Comparison of ENCODE assay signal across 8 mouse cellular contexts in the genomic region with DNA sequence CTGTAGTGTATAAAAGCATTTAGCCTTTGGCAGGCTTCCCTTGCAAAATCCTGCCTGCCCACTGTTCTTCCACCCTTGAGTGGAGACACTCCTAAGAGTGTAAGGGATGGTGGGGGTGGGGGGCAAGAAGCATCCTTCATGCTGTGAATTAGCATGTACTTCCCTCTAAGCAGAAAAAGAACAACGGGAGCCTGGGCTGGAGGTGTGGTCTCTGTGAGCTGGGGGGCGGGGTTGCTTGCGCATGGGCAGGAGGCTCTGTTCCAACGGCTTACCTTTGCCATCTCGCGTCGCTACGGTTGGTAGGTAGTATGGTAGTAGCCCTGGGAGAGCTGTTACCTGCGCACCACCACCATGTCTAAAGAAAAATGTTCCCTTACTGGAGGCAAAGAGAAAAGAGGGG. TPM values are rescaled to one million over a fixed set of nuclear protein-coding genes. Genes with fewer than 3 reads are reported as not detected.
DNase-seq lines count a peak whose midpoint lies in the region; ATAC-seq and TF ChIP-seq lines count a peak whose summit lies in the region.

A gene (plus strand): TSS at position 271 of the 400 bp plus-strand sequence.

- H3K36me3 ChIP-seq in CH12.LX (replicated peaks in 1 of 2; ENCODE audit: control insufficient read depth in 1 of 2, insufficient read depth in 1 of 2, low read length in 1 of 2): peaks cover 50 to 87% of the 10 kb centered on the region in 2 experiments
- peaks cover 69% of the 10 kb centered on the region for H3K36me3 ChIP-seq in heart, embryonic 10.5 days

- peak; percentile 32 for DNase-seq in kidney, adult 9 months
- no peak for DNase-seq in kidney, adult 18-20 months
- DNase-seq in CH12.LX (ENCODE audit: extremely low read depth) (no peak), WW6 (ENCODE audit: low read depth, low spot score) (peak; percentile 38)
- no peak for DNase-seq in lung, postnatal 14 days
- no peak for DNase-seq in heart, embryonic 10.5 days (ENCODE audit: low spot score)
- DNase-seq in urinary bladder, postnatal 25 days (ENCODE audit: low spot score): no peak

- no peak within 1 kb of the TSS for H3K4me2 ChIP-seq in CH12.LX (ENCODE audit: insufficient read depth, low read depth, poor library complexity, severe bottlenecking)

- H3K4me1 ChIP-seq in CH12.LX (ENCODE audit: control insufficient read depth in 1 of 2, insufficient read depth in 2 of 2): peaks cover 21 to 91% of the 10 kb centered on the region in 2 experiments
- peaks cover 27% of the 10 kb centered on the region for H3K4me1 ChIP-seq in heart, embryonic 10.5 days

- H3K27ac ChIP-seq in CH12.LX (ENCODE audit: insufficient read depth, low read depth): peak within 1 kb of the TSS; percentile 39; the same call in 1 of the 2 replicates
- no peak within 1 kb of the TSS for H3K27ac ChIP-seq in heart, embryonic 10.5 days

- ATAC-seq in megakaryocyte, adult 5-6 weeks (ENCODE audit: poor library complexity, severe bottlenecking): peak; percentile 82

- no peak within 1 kb of the TSS for H3K4me3 ChIP-seq in CH12.LX (replicated peaks in 1 of 3; ENCODE audit: low read depth in 2 of 3, low read length in 2 of 3, poor library complexity in 1 of 3)
- no peak within 1 kb of the TSS for H3K4me3 ChIP-seq in heart, embryonic 10.5 days

- in situ Hi-C loops in CH12.LX (cut with MboI; ENCODE audit: low pct_ligation_motif_present, low pct_unique_long_range_greater_than_20kb, low sequenced_read_pairs): loop anchor here (5.0 kb wide), 1 partner anchor 59 kb away; no protein-coding TSS in a partner anchor

- no peak for TF ChIP-seq POLR2A in CH12.LX (IDR thresholded peaks at IDR 0.05; ENCODE audit: low read depth, low read length)

- no peaks in the 10 kb centered on the region for H3K27me3 ChIP-seq in CH12.LX (replicated peaks)
- no peaks in the 10 kb centered on the region for H3K27me3 ChIP-seq in heart, embryonic 10.5 days (ENCODE audit: insufficient read depth, poor library complexity, severe bottlenecking)

- no peak for TF ChIP-seq RAD21 in CH12.LX (IDR thresholded peaks at IDR 0.05; ENCODE audit: low read depth, low read length)

- 77% methylated on average over 9 of the region's 9 CpGs for WGBS in heart, embryonic 10.5 days

- dilution Hi-C loops in CH12.LX (cut with MboI; ENCODE audit: extremely low pct_ligation_motif_present, extremely low pct_unique_long_range_greater_than_20kb, low sequenced_read_pairs): no loop called here

- H3K9ac ChIP-seq in CH12.LX (ENCODE audit: insufficient read depth, low read depth): no peak within 1 kb of the TSS

- peaks cover 68% of the 10 kb centered on the region for H3K79me2 ChIP-seq in CH12.LX (replicated peaks; ENCODE audit: control insufficient read depth, extremely low read depth, insufficient read depth, poor library complexity, severe bottlenecking)

- TF ChIP-seq CTCF in CH12.LX (conservative IDR thresholded peaks at IDR 0.05 in 1 of 2, IDR thresholded peaks at IDR 0.05 in 1 of 2; ENCODE audit: low read depth in 2 of 2, low read length in 2 of 2): no peak

- no peak for TF ChIP-seq EP300 in CH12.LX (IDR thresholded peaks at IDR 0.05; ENCODE audit: low read length)

- no peaks in the 10 kb centered on the region for H3K9me3 ChIP-seq in CH12.LX (replicated peaks; ENCODE audit: low read length)
- no peaks in the 10 kb centered on the region for H3K9me3 ChIP-seq in heart, embryonic 10.5 days

TF ChIP-seq in CH12.LX, 34 proteins besides CTCF, POLR2A, EP300 and RAD21:
- TF ChIP-seq RCOR1 (conservative IDR thresholded peaks at IDR 0.05; ENCODE audit: low read depth, low read length) (no peak), MXI1 (IDR thresholded peaks at IDR 0.05; ENCODE audit: low read depth, low read length) (no peak), MAZ (IDR thresholded peaks at IDR 0.05; ENCODE audit: low read depth, low read length) (no peak), MYC (IDR thresholded peaks at IDR 0.05; ENCODE audit: low read depth, low read length) (no peak), CHD1 (IDR thresholded peaks at IDR 0.05; ENCODE audit: low read depth, low read length) (no peak), NELFE (IDR thresholded peaks at IDR 0.05; ENCODE audit: low read depth, low read length) (no peak), USF1 (IDR thresholded peaks at IDR 0.05; ENCODE audit: low read depth, low read length) (no peak), SMC3 (IDR thresholded peaks at IDR 0.05; ENCODE audit: low read depth, low read length) (no peak), ETS1 (conservative IDR thresholded peaks at IDR 0.05; ENCODE audit: low read depth, low read length) (no peak), JUND (conservative IDR thresholded peaks at IDR 0.05; ENCODE audit: low read depth, low read length) (no peak), ZNF384 (IDR thresholded peaks at IDR 0.05; ENCODE audit: low read depth, low read length) (no peak), ELF1 (IDR thresholded peaks at IDR 0.05; ENCODE audit: low read depth, low read length) (no peak), TCF12 (IDR thresholded peaks at IDR 0.05; ENCODE audit: low read depth, low read length) (no peak), ZC3H11A (IDR thresholded peaks at IDR 0.05; ENCODE audit: low read depth, low read length) (no peak), MAX (IDR thresholded peaks at IDR 0.05; ENCODE audit: low read length) (no peak), POLR2AphosphoS2 (IDR thresholded peaks at IDR 0.05; ENCODE audit: low read depth, low read length) (no peak), KAT2A (IDR thresholded peaks at IDR 0.05; ENCODE audit: insufficient replicate concordance, low read length) (no peak), SIN3A (IDR thresholded peaks at IDR 0.05; ENCODE audit: low read length) (no peak), PAX5 (IDR thresholded peaks at IDR 0.05; ENCODE audit: low read length) (no peak)
TF ChIP-seq in CH12.LX: peak in this region for 0.

RNA-seq across cellular contexts. Expression of the gene that starts here (rescaled TPM):
- total RNA-seq in CH12.LX (2012; rRNA removed) (1.5 and 1.6 TPM in 2 replicates), CH12.LX (2014; rRNA removed) (1.4 and 1.7 TPM in 2 replicates)
- polyA plus RNA-seq in CH12.LX (2012; ENCODE audit: insufficient read length, low read depth): 3.5 and 4.0 TPM in 2 replicates
- total RNA-seq in megakaryocyte, adult 5-6 weeks (2015): 0.25 and 2.7 TPM in 2 replicates
- total RNA-seq in megakaryocyte, adult 5-6 weeks (2017): 1.8 and 3.6 TPM in 2 replicates
- polyA plus RNA-seq in heart, embryonic 10.5 days (2016; fragmentation: Nextera tagmentation; extraction: Ambion mirVana): 0.28 and 0.55 TPM in 2 replicates

Comparison
In these comparisons a context has a peak if more than half of its experiments do, and no peak if none do; other contexts are left out.
1. DNase-seq: peak in kidney, adult 9 months (single experiment) and WW6 (single experiment); none in kidney, adult 18-20 months (single experiment), CH12.LX (single experiment), lung, postnatal 14 days (single experiment), heart, embryonic 10.5 days (single experiment) and urinary bladder, postnatal 25 days (single experiment).